Mouse (Mus musculus): ENCODE results near the gene Tmem167. TPM values are rescaled to one million over a fixed set of nuclear protein-coding genes. Genes with fewer than 3 reads are reported as not detected.
"Not testable (repeated sequence)": the region's sequence is repeated elsewhere in the genome, so short reads cannot be mapped to it uniquely, and the experiment has no call there.

Gene Tmem167
- 2.1 and 4.0 TPM in 2 replicates for polyA plus RNA-seq (2012; ENCODE audit: insufficient read depth, low replicate concordance)

GRCm38 (mm10) chr13:90088962-90089824 is at the start of gene Tmem167, which contains the start of gene Xrcc4:
Gene Tmem167, plus strand, starts transcription at chr13:90089123.
Gene Xrcc4, minus strand, starts transcription at chr13:90089608.
- H3K4me3 ChIP-seq (replicated peaks) = peak within 1 kb of the TSS; percentile 96
- H3K27me3 ChIP-seq (replicated peaks) = no peaks in the 10 kb centered on the region
- peaks cover 8% of the 10 kb centered on the region for H3K36me3 ChIP-seq (replicated peaks; ENCODE audit: low read length)
- H3K4me1 ChIP-seq = peaks cover 21% of the 10 kb centered on the region
- no peaks in the 10 kb centered on the region for H3K9me3 ChIP-seq
- peak; percentile 72; the same call in 2 of the 3 replicates for TF ChIP-seq GATA1 (IDR thresholded peaks at IDR 0.05; ENCODE audit: borderline replicate concordance, low read length)
- peak; percentile 91; the same call in 1 of the 2 replicates for TF ChIP-seq FLI1 (IDR thresholded peaks at IDR 0.05; ENCODE audit: low read length)

- H3K9me3 ChIP-seq = no peaks in the 10 kb centered on the region
- TF ChIP-seq FLI1 (IDR thresholded peaks at IDR 0.05; ENCODE audit: low read length) (no peak), GATA1 (IDR thresholded peaks at IDR 0.05; ENCODE audit: borderline replicate concordance, low read length) (no peak)
- H3K4me3 ChIP-seq (replicated peaks) = no peak overlapping the region
- H3K36me3 ChIP-seq (replicated peaks; ENCODE audit: low read length) = no peaks in the 10 kb centered on the region
- no peaks in the 10 kb centered on the region for H3K4me1 ChIP-seq
- H3K27me3 ChIP-seq (replicated peaks) = no peaks in the 10 kb centered on the region
These were observed 49.3 kb upstream of the Tmem167 start for GRCm38 (mm10) chr13:90039613-90040012.

GRCm38 (mm10) chr13:90051735-90052134 is 37.2 kb upstream of the Tmem167 start:
- peaks cover 5% of the 10 kb centered on the region for H3K4me1 ChIP-seq
- TF ChIP-seq FLI1 (IDR thresholded peaks at IDR 0.05; ENCODE audit: low read length) = no peak
- TF ChIP-seq GATA1 (IDR thresholded peaks at IDR 0.05; ENCODE audit: borderline replicate concordance, low read length) = no peak
- peaks cover 3% of the 10 kb centered on the region for H3K36me3 ChIP-seq (replicated peaks; ENCODE audit: low read length)
- H3K9me3 ChIP-seq = no peaks in the 10 kb centered on the region
- no peaks in the 10 kb centered on the region for H3K27me3 ChIP-seq (replicated peaks)
- no peak overlapping the region for H3K4me3 ChIP-seq (replicated peaks)

GRCm38 (mm10) chr13:90052408-90052807 is 36.5 kb upstream of the Tmem167 start:
- Histone ChIP-seq H3K4me1 (peaks cover 5% of the 10 kb centered on the region), H3K4me3 (replicated peaks) (no peak overlapping the region), H3K36me3 (replicated peaks; ENCODE audit: low read length) (peaks cover 3% of the 10 kb centered on the region), H3K27me3 (replicated peaks) (no peaks in the 10 kb centered on the region), H3K9me3 (no peaks in the 10 kb centered on the region)
- TF ChIP-seq FLI1 (IDR thresholded peaks at IDR 0.05; ENCODE audit: low read length) = no peak

GRCm38 (mm10) chr13:90061877-90062276 is 27.0 kb upstream of the Tmem167 start:
- no peaks in the 10 kb centered on the region for H3K27me3 ChIP-seq (replicated peaks)
- H3K36me3 ChIP-seq (replicated peaks; ENCODE audit: low read length) = no peaks in the 10 kb centered on the region
- H3K4me3 ChIP-seq (replicated peaks) = no peak overlapping the region
- no peaks in the 10 kb centered on the region for H3K9me3 ChIP-seq
- TF ChIP-seq FLI1 (IDR thresholded peaks at IDR 0.05; ENCODE audit: low read length) (no peak), GATA1 (IDR thresholded peaks at IDR 0.05; ENCODE audit: borderline replicate concordance, low read length) (no peak)
- H3K4me1 ChIP-seq = no peaks in the 10 kb centered on the region

- TF ChIP-seq GATA1 (IDR thresholded peaks at IDR 0.05; ENCODE audit: borderline replicate concordance, low read length) (no peak), FLI1 (IDR thresholded peaks at IDR 0.05; ENCODE audit: low read length) (no peak)
- Histone ChIP-seq H3K4me3 (replicated peaks) (peak overlapping the region; percentile 96), H3K4me1 (peaks cover 20% of the 10 kb centered on the region)
These were observed 881 bp downstream of the Tmem167 start for GRCm38 (mm10) chr13:90089825-90090183.

GRCm38 (mm10) chr13:90101514-90101913 is 12.6 kb downstream of the Tmem167 start:
- no peak overlapping the region for H3K4me3 ChIP-seq (replicated peaks)
- peaks cover 78% of the 10 kb centered on the region for H3K36me3 ChIP-seq (replicated peaks; ENCODE audit: low read length)
- TF ChIP-seq GATA1 (IDR thresholded peaks at IDR 0.05; ENCODE audit: borderline replicate concordance, low read length) (no peak), FLI1 (IDR thresholded peaks at IDR 0.05; ENCODE audit: low read length) (no peak)

More at GRCm38 (mm10) chr13:90089825-90090183, 881 bp downstream of the Tmem167 start:
- Histone ChIP-seq H3K27me3 (replicated peaks) (no peaks in the 10 kb centered on the region), H3K9me3 (no peaks in the 10 kb centered on the region), H3K36me3 (replicated peaks; ENCODE audit: low read length) (peaks cover 8% of the 10 kb centered on the region)

GRCm38 (mm10) chr13:90106139-90106538 is 17.2 kb downstream of the Tmem167 start:
- Histone ChIP-seq H3K36me3 (replicated peaks; ENCODE audit: low read length) (peaks cover 64% of the 10 kb centered on the region), H3K4me3 (replicated peaks) (no peak overlapping the region), H3K27me3 (replicated peaks) (no peaks in the 10 kb centered on the region), H3K4me1 (peaks cover 12% of the 10 kb centered on the region; the same call in 1 of the 2 replicates), H3K9me3 (no peaks in the 10 kb centered on the region)
- TF ChIP-seq FLI1 (IDR thresholded peaks at IDR 0.05; ENCODE audit: low read length) (no peak), GATA1 (IDR thresholded peaks at IDR 0.05; ENCODE audit: borderline replicate concordance, low read length) (no peak)

More at GRCm38 (mm10) chr13:90101514-90101913, 12.6 kb downstream of the Tmem167 start:
- no peaks in the 10 kb centered on the region for H3K27me3 ChIP-seq (replicated peaks)
- no peaks in the 10 kb centered on the region for H3K9me3 ChIP-seq
- H3K4me1 ChIP-seq = peaks cover 15% of the 10 kb centered on the region; the same call in 1 of the 2 replicates

- not testable (repeated sequence) for H3K4me3 ChIP-seq (replicated peaks); H3K9me3 ChIP-seq; H3K27me3 ChIP-seq (replicated peaks); H3K4me1 ChIP-seq
- peaks cover 41% of the 10 kb centered on the region for H3K36me3 ChIP-seq (replicated peaks; ENCODE audit: low read length)
These were observed 19.8 kb downstream of the Tmem167 start for GRCm38 (mm10) chr13:90108746-90109145.

- no peak overlapping the region for H3K4me3 ChIP-seq (replicated peaks)
- TF ChIP-seq GATA1 (IDR thresholded peaks at IDR 0.05; ENCODE audit: borderline replicate concordance, low read length) (no peak), FLI1 (IDR thresholded peaks at IDR 0.05; ENCODE audit: low read length) (no peak)
- H3K27me3 ChIP-seq (replicated peaks) = no peaks in the 10 kb centered on the region
- H3K9me3 ChIP-seq = no peaks in the 10 kb centered on the region
- no peaks in the 10 kb centered on the region for H3K4me1 ChIP-seq
- H3K36me3 ChIP-seq (replicated peaks; ENCODE audit: low read length) = peaks cover 14% of the 10 kb centered on the region
These were observed 22.8 kb downstream of the Tmem167 start for GRCm38 (mm10) chr13:90111681-90112080.

All from megakaryocyte, embryonic 14.5 days (primary cell).